Mouse (Mus musculus) liver (tissue): ENCODE results near the gene Galntl6.
"Not testable (repeated sequence)": the region's sequence is repeated elsewhere in the genome, so short reads cannot be mapped to it uniquely, and the experiment has no call there.

ENCODE experiments used
- DNase-seq: peaks from one replicate; pipeline ENCODE4 v3.0.0-alpha.2; 2020; ENCODE audit warnings: mixed read lengths

Galntl6 gene

DNA sequence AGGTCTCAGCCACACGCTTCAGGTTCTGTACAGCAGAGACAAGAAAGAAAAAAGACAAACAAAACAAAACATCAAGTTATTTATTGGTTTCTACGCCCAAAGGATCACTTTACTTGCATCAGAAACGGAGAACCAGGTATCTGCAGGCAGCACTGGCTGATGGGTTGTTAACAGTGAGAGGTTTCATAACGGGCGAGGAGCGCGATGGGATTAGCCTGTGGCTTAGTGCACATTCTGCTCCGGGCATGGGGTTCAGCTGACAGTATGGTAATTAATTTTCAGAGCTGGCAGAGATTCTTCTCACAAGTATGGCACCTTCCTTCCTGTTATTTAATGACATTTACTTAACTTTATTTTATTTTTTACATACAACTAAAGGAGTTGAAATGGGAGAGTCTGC lies 1075.1 kb downstream of the Galntl6 start:
- no peak for DNase-seq

DNA sequence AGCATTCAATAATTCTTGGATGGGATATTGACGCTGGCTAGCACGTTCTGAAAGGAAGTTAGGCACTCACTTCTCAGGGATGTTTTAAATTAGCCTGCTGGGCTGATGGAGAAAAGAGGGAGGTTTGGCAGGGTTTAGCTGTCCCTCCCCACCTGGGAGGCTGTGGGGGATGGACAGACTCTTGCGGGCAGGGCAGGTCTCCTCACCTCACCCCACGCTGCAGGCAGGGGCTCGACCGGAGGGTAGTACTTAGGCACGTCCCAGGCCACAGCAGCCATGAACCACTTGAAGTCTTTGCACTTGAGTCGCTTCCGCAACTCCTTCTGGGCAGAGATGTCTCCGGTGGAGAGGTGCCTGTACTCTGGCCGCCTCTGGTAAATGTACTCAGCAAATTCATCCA lies 1075.5 kb downstream of the Galntl6 start:
- no peak for DNase-seq

DNA sequence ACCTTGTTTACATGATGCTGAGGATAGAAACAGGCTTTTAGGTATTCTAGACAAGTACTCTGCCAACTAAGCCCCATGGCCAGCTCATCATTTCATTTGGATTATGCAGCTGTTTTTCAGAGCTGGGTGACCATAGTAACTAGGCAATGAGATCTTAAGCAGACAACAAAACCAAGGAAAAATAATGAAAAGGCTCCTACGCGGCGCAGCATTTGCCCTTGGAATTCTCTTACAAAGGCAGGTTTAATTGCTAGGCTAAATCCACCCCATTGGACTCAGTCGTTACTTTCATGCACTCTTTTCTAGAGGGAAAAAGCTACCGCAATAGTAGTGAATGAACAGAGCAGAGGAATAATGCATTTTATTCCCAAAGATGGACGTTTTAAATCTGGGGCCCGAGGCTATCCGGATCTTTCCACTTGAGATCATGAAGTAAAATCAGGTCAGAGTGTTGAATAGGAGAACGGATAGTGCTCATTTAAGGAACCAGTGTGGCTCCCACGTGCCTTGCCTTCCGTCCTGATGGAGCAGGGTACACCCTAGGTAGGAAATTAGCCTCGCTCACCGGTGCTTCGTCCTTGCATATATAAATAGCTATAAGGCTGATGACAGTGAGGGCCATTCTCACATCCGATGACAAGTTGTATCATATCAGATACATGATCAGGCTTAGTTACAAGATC lies 1076.1 kb downstream of the Galntl6 start:
- no peak for DNase-seq

DNA sequence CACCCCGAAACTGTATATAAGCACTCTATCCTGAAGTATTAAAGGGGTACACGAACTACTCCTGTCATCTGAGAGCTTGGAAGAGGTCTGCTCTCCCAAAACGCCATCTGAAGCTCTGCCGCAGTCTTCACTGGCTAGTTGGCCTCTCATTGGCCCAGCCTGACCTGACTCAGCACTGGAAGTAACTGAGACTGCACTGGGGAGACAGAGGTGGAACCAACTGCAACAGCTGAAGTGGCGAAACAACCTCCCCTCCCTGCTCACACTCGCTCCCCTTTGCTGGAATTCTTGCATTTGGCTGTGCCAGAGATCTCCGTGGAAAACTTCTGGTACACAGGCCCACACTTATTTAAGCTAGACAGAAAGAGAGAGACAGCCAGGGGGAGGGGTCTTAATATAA lies 1089.3 kb downstream of the Galntl6 start:
- no peak for DNase-seq

DNA sequence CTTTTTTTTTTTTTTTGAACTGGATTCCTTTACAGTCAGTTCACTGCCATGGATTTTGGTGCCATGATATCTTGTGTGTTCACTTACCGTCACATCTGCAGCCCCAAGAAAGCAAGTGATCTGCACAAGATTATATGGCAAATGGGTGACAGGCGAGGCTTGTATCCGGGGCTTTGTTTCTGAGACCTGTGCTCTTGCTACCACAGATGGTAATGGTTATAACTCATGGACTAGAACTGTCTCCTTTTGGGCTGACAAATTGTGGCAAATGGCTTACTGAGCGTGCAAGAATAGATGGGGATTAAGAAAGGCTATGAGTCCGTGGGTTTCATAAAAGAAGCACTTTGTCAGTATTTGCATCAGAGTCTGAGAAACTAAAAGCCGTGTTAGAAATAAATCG lies 1096.4 kb downstream of the Galntl6 start:
- DNase-seq, result no peak

DNA sequence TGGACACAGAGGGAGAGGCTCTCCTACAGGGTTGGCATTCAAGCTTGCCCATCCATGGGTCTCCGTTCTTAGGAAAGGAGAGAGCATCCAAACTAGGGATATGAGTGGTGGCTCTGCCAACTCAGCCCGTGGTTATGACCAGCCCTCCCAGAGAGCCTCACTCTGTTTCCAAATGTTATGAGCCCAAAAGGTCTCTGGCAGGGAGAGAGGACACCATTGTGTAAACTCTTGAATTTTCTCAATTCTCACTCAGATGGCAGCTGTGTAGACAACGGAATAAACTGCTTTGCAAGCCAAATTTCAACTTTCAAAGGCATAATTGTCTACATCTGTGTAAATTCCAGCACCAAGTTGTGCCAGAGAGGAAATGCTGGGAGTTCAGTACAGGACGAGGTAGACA lies 1105.4 kb downstream of the Galntl6 start:
- DNase-seq, result no peak

DNA sequence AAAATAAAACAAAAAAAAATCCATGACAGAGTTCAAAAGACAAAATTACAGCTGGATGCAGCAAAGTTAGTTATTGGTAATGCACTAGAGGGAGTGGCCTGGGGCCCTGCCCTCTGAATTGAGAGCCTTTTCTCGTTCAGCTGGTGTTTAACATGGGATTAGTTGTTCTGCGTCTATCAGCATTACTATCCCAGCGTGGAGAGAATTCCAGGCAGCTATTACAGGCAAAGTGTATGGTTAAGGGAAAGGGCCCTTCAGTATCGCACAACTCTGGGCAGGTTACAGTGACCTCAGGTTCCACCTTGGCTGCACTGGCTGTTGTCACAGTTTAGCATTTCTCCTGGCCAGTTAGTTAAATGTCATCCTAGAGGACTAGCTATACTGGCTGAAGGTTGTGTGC lies 1107.3 kb downstream of the Galntl6 start:
- DNase-seq, result no peak

DNA sequence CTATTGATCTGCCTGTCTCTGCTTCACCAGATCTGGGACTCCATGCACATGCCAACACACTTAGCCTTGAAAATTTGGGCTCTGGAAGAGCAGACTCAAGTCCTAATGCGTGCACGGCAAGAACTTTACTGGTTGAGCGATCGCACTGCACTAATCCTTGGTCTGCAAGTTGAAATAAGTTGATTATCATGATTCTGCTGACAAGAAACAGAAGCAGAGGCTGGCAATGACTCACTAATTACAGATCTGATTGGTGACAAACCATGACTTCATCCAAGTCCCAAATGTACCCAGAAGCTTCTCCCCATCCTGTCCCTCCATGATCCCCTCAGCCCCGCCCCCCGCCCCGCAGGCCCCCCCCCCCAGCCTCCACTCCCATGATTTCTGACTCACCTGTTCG lies 1108.6 kb downstream of the Galntl6 start:
- DNase-seq, result no peak

DNA sequence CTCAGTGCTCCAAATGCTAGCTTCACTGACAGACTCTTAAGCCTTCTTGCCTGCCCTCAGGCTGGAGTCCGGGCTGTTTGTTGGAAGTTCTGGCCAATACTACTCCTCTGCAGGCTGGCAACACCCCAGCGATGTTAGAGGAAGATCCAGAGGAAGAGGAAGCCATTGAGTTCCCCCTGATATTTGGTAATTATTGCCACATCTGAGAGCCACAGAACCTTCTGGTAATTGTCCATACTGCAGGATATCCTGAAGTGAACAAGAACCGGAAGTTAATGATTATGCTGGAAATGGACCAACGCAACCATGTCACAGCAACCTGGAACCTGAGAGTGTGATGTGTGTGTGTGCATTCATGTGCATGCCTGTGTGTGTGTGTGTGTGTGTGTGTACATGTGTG lies 1111.2 kb downstream of the Galntl6 start:
- DNase-seq, result no peak

DNA sequence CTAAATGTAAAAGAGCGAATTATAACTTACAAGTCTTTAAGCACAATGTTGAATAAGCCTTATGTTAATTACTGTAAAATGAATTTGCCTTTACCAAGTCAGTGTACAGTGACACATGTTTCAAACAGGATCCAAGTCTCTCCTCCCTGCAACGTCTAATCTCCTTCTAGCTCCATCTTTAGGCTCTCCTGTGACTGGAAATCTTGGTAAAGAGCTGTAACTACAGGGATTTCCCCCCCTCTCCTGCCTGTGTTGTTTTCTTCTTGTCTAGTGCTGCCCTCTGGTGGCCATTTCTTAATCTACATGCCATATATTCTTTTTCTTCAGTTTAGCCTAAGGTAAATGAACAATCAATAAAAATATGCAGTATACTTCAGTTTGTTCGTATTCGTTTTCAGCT lies 1112.1 kb downstream of the Galntl6 start:
- DNase-seq, result peak; percentile 56

DNA sequence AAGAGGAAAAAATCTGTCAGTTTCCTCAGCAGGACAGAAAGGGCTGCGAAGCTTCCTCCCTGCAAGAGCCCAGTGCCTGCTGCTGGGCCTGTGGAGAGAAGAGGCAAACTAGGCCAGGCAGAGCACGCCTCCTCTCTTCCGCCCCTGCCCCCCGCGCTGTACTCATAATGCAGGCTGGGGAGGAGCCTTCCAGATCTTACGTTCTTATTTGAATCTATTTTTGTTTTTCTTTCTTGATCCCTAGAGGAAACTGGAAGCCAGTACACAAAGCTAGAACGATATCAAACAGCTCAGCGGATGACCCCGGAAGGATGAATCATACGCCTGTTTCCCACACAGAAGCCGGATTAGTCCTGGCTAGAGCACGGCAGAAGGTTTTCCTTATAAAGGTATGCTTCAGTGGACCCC lies 1112.6 kb downstream of the Galntl6 start:
- DNase-seq, result peak; percentile 62

DNA sequence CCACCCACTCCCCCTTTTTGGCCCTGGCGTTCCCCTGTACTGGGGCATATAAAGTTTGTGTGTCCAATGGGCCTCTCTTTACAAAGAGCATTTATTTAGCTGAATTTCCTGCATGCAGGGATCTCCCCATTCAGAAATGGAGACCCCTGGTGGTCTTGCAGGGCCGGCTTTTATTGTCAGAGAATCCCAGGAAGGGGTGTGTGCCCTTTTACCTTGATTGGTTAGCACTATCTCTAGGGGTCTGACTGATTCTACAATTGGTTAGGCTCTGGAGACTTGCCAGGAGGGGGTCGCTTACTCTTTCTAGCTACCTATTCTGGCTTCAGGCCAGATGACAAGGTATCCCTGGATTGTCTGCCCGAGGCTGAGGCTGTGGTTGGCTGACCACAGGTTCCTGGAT lies 1119.0 kb downstream of the Galntl6 start:
- no peak for DNase-seq

DNA sequence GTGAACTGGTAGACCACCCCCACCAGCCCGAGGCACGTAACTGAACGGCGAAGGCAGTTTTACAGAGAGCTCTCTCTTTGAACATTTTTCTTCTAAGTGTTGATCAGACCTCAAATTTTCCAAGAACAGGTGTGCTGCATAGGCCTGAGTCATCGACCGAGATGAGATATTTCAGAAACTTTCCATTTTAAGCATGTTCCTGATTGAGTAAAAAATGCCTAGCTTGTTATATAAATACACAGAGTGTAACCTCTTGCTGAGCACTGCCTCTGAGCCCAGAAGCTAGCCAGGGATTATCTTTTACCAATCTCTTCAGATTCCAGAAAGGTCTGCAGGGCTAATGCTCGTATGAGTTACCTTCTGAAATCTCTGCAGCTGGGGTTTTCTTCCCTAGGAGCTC lies 1120.2 kb downstream of the Galntl6 start:
- no peak for DNase-seq

DNA sequence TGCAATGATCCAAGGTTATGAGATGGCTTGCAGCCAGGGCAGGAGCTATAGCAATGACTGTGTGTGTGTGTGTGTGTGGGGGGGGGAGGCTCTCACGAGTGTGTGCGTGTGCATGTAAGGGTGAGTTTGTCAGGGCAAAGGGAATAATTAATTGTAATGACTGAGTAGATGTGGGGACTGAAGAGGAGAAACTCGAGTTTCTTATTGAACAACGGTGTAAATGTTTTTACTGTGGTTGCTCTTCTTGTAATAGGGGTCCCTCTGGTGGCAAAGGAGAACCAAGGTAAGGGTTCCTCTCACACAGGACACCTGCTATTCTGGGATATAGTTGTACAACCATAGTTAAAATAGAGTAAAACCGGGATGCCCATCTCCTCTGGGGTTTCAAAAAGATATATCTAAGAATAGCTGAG lies 1121.1 kb downstream of the Galntl6 start:
- DNase-seq, result no peak

DNA sequence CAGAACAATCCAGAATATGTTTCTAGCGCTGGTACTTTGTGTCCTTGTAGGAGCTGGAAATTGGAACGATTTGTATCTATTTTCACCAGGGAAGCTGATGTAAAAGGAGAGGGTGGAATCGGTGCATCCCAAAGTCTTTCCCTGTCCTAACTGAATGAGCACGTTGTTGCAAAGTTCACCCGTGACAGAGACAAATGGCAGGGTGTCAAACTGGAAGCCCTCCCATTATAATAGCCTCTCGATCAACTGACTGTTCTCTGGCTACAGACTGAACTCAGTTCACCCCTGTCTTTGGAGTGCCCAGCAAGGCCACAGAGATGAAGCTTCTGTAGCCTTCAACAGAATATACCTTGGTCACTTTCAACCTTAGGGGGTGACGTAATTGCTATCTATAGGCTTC lies 1132.9 kb downstream of the Galntl6 start:
- DNase-seq, result no peak

DNA sequence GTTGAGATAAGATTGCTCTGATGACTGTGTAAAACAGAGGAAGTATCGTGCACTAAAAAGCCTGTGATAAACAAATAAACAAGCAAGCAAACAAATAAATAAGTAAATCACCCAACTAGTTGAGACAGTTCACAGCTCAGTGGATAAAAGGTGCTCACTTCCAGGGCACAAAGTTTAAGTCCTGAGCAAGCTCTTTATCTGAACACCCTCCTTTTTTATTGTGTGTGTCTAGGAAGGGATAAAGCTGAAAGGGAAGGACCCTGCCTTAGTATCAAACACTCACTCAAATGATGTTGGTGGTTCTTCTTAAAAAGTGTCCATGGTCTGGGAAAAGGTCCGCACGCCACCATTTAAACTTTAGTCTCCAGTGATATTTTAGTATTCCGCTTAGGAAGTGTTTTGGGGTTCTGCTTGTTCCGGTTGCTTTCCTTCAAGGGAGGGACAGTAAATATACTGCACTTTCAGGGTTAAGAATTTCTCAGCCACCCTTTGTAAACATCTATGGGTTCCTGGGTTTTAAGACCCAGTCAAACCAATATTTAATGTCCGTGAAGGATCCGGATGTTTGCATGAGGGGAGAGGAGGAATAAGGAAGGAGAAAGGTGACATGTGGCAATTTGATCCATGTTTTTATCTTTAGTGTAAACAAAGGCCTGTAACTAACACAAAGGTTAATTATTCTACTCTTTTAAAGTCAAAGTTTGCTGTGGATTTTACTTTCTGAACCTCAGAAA lies 1134.3 kb downstream of the Galntl6 start:
- no peak for DNase-seq

DNA sequence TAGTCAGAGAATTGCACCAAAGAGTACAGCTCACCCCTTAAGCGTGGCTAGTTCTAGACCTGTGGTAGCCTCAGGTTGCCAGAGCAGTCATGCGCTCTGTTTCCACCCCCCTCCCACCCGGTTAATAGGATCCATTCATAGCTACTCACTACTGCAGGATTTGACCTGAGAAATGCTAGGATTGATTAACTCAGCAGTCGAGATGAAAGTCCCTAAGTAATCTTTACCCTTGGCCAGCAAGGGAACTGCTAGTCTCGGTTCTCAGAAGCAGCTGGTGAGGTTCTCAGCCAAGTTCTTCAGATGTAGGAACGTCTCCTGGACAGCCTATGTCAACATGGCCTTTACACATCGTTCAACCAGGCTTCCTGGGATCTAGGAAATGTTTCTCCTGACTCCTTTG lies 1135.7 kb downstream of the Galntl6 start:
- DNase-seq, result no peak

DNA sequence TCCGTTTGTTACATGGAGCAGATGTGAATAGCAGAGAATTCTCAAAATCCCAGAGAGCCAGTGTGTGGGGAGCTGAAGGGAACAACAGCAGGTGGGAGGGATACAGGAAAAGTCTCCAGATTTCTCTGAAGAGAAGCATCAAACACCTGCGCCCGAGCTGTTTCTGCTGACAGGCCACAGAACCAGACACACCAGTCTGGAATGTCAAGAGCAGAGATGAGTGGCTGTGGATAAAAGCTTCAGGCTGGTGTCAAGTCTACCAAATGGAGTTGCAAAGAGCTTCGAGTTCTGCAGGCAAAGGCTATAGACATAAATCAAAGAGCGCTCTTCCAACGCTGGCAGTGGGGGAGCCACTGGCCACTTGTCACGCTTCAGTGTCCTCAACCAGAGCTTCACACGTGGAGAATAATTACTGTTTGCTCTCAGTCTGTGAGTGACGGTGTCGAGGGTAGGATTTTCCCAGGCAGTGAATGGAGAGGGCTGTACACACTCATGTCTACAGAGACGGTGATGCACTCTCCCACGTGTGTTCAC lies 1139.6 kb downstream of the Galntl6 start:
- DNase-seq, result no peak

DNA sequence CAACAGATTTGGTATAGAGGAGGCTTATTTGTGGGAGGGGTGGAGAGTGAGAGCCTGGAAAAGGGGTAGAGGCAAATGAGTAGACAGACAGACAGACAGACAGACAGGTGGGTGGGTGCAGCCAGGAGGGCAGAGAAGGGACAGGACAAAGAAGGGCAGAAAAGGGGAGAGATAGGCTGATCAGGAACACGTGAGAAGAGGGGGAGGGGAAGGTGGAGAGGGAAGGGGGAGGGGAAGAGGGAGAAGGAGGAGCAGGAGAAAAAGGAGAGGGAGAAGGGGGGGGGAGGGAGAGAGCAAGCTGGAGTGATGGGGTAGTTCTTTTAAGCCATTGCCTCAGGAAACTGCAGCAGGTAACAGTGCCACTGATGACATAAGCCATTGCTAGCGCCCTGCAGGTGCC lies 1144.9 kb downstream of the Galntl6 start:
- no peak for DNase-seq

DNA sequence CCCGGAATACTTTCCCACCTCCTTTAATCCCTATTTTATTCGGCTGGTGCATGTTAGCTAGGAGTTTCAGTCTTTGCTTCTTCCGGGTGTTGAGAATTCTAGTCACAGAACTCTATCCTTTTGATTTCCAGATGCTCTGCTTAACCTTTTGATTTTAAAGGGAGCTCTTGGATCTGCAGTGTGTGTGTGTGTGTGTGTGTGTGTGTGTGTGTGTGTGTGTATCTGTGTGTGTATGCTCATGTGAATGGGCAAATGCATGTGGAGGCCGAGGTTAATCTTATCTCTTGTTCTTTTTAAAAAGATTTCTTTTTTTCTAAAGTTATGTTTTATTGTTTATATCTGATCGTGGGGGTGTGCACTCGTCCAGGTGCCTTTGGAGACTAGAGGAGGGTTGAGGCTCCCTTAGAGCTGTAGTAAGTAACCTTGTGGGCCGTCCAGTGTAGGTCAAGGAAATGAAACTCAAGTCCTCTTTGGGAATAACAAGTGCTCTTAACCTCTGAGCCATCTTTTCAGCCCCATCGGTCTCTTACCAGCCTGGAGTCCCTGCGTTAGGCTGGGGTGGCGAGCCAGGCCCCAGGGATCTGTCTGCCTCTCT lies 1145.9 kb downstream of the Galntl6 start:
- no peak for DNase-seq

DNA sequence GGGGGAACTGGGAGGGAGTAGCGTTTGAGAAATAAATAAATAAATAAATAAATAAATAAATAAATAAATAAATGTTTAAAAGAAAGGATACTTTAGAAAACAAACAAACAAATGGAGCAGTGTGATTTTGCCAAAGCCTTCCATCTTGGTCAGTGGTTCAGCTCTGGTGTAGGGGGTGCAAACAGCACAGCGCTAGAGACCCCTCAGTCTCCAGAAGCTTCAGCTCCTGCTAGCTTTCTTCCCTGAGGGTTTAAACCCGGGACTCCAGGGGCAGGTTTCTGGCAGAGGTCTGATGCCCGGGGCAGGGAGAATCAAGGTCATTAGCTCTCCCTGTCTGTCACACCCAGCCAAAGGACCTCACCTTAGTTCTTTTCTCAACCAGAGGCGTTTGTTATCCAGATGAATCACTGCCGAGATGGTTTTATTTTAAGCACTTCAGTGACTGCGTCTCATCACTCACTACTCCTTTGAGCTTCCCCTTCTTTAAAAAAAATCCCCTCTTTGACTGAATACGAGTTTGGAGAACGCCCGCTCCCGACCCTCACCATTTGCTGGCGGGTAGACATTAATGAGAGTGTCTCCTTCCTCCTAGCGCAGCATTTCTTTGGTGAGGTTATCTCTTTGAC lies 1146.6 kb downstream of the Galntl6 start:
- DNase-seq, result no peak

DNA sequence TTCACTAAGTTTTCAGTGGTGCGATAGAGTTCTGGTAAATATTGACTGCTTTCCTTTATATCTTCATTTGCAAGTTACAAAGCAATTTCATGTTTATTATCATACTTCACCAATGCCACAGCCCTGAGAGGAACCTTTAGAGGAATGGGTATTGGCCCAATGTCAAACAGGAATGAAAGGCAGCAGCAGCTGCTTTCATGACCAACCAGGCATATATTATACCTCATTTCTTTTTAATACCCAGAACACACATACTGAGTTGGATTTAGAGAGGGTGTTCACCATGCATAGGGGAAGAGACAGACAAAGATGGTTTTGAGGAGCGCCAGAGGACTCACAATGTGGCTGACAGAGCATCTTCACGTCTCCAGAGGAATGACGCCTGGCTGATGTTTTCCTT lies 1147.2 kb downstream of the Galntl6 start:
- no peak for DNase-seq

DNA sequence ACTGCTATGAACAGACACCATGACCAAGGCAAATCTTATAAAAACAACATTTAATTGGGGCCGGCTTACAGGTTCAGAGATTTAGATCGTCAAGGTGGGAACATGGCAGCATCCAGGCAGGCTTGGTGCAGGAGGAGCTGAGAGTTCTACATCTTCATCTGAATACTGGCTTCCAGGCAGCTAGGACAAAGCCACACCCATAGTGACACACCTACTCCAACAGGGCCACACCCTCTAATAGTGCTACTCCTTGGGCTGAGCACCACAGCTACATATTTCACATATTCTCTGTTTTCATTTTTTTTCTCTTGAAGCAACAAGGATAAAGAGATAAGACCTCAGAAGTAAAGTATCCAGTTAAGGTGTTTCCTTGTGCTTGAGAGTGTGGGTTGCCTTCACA lies 1149.8 kb downstream of the Galntl6 start:
- not testable (repeated sequence) for DNase-seq

DNA sequence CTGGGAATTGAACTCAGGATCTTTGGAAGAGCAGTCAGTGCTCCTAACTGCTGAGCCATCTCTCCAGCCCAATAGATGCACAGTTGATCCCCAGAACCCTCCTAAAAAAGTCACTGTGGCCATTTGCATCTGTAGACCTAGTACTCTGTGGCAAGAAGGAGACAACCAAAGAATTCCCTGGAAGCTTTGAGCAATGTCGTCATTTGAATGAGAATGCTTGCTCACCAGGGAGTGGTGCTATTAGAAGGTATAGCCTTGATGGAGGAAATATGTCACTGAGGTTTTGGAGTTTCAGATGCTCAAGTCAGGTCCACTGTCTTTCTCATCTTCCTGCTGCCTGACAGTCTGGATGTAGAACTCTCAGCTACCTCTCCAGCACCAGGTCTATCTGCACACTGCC lies 1151.5 kb downstream of the Galntl6 start:
- DNase-seq, result no peak
